Mouse (Mus musculus) erythroblast, embryonic 14.5 days (primary cell): ENCODE measurements around the gene Sez6.

Experiments
- GATA1 ChIP-seq: IDR thresholded peaks from 2 replicates; pipeline ENCODE4 v1.6.1; 2012; ENCODE audit warnings: low read length, inconsistent platforms, mixed read lengths
- TAL1 ChIP-seq: IDR thresholded peaks from 3 replicates; pipeline ENCODE4 v1.6.1; 2012; ENCODE audit warnings: low read length, inconsistent platforms, mixed read lengths

GRCm38 (mm10) chr11:77909776-77910175, 20.8 kb upstream of the Sez6 start:
- TF ChIP-seq TAL1 (no peak), GATA1 (no peak)
